Mouse (Mus musculus) MEL (cell line): ENCODE results near the gene Pole. TPM values are rescaled to one million over a fixed set of nuclear protein-coding genes. Genes with fewer than 3 reads are reported as not detected.

ENCODE experiments used
- DNase-seq: peaks from one replicate; pipeline ENCODE4 v3.0.0; 2011; ENCODE audit warnings: low read depth, low spot score
- H3K27ac ChIP-seq: 2 replicates; pipeline ENCODE4 v1.5.1; 2012; ENCODE audit warnings: low read depth, mild to moderate bottlenecking, control low read depth, low read length, moderate library complexity; ENCODE audit not compliant: control insufficient read depth
- H3K27me3 ChIP-seq, 2 experiments: fragments of 150-350 bp in 1 of 2; sonication (generic) in 1 of 2; 2 replicates each; pipeline ENCODE4 v1.6.1; 2012; ENCODE audit warnings: low read length in 2 of 2, mild to moderate bottlenecking in 2 of 2, improper control_type of control experiment in 1 of 2, moderate library complexity in 1 of 2; ENCODE audit not compliant: insufficient read depth in 2 of 2, control insufficient read depth in 1 of 2
- H3K36me3 ChIP-seq, 2 experiments: 2 replicates each; pipeline ENCODE4 v1.6.1; 2012 to 2014; ENCODE audit warnings: low read length in 2 of 2, improper control_type of control experiment in 1 of 2, inconsistent platforms in 1 of 2, mild to moderate bottlenecking in 1 of 2; ENCODE audit not compliant: insufficient read depth in 2 of 2, control insufficient read depth in 1 of 2
- H3K4me1 ChIP-seq, 2 experiments: fragments of 150-350 bp in 1 of 2; sonication (generic) in 1 of 2; 2 replicates each; pipeline ENCODE4 v1.6.1; 2012; ENCODE audit warnings: low read length in 2 of 2, improper control_type of control experiment in 1 of 2, mild to moderate bottlenecking in 1 of 2; ENCODE audit not compliant: insufficient read depth in 2 of 2, control insufficient read depth in 1 of 2
- H3K4me3 ChIP-seq, 2 experiments: fragments of 150-350 bp in 1 of 2; sonication (generic) in 1 of 2; 2 replicates each; pipeline ENCODE4 v1.5.1; 2012; ENCODE audit warnings: low read depth in 2 of 2, low read length in 2 of 2, mild to moderate bottlenecking in 2 of 2, moderate library complexity in 2 of 2, control low read depth in 1 of 2, improper control_type of control experiment in 1 of 2; ENCODE audit not compliant: control insufficient read depth in 1 of 2, insufficient read depth in 1 of 2
- H3K79me2 ChIP-seq: 2 replicates; pipeline ENCODE4 v1.6.1; 2012; ENCODE audit warnings: mild to moderate bottlenecking, low read length, moderate library complexity; ENCODE audit not compliant: control insufficient read depth, poor library complexity, insufficient read depth
- H3K9ac ChIP-seq: 2 replicates; pipeline ENCODE4 v1.6.1; 2012; ENCODE audit warnings: low read depth, mild to moderate bottlenecking, control low read depth, low read length, moderate library complexity; ENCODE audit not compliant: control insufficient read depth, poor library complexity, severe bottlenecking
- H3K9me3 ChIP-seq: fragments of 150-350 bp; sonication (generic); replicated peaks from 2 replicates; pipeline ENCODE4 v1.6.1; 2012; ENCODE audit warnings: mild to moderate bottlenecking, low read length, improper control_type of control experiment, moderate library complexity; ENCODE audit not compliant: insufficient read depth
- BHLHE40 ChIP-seq: IDR thresholded peaks from 2 replicates; pipeline ENCODE4 v1.6.1; 2012; ENCODE audit warnings: low read depth, mild to moderate bottlenecking, inconsistent platforms, low read length, improper control_type of control experiment, borderline replicate concordance
- CHD1 ChIP-seq: IDR thresholded peaks from 2 replicates; pipeline ENCODE4 v1.6.1; 2012; ENCODE audit warnings: low read depth, mild to moderate bottlenecking, inconsistent platforms, low read length, improper control_type of control experiment
- CHD2 ChIP-seq: IDR thresholded peaks from 2 replicates; pipeline ENCODE4 v1.6.1; 2011; ENCODE audit warnings: low read length, improper control_type of control experiment
- E2F4 ChIP-seq: IDR thresholded peaks from 2 replicates; pipeline ENCODE4 v1.6.1; 2011; ENCODE audit warnings: low read depth, low read length, improper control_type of control experiment, borderline replicate concordance
- ELF1 ChIP-seq: IDR thresholded peaks from 2 replicates; pipeline ENCODE4 v1.6.1; 2014; ENCODE audit warnings: low read depth, mild to moderate bottlenecking, inconsistent platforms, low read length, improper control_type of control experiment, moderate library complexity
- EP300 ChIP-seq, 2 experiments: IDR thresholded peaks; 2 replicates each; pipeline ENCODE4 v1.6.1; 2011; ENCODE audit warnings: improper control_type of control experiment in 2 of 2, low read length in 2 of 2, low read depth in 1 of 2, mild to moderate bottlenecking in 1 of 2
- ETS1 ChIP-seq: IDR thresholded peaks from 2 replicates; pipeline ENCODE4 v1.6.1; 2012; ENCODE audit warnings: low read depth, mild to moderate bottlenecking, inconsistent platforms, low read length, improper control_type of control experiment, moderate library complexity
- GABPA ChIP-seq: IDR thresholded peaks from 2 replicates; pipeline ENCODE4 v1.6.1; 2012; ENCODE audit warnings: low read depth, mild to moderate bottlenecking, inconsistent platforms, low read length, improper control_type of control experiment, moderate library complexity
- GATA1 ChIP-seq: IDR thresholded peaks from 2 replicates; pipeline ENCODE4 v1.6.1; 2011; ENCODE audit warnings: low read depth, low read length, improper control_type of control experiment
- HCFC1 ChIP-seq: IDR thresholded peaks from 2 replicates; pipeline ENCODE4 v1.6.1; 2012; ENCODE audit warnings: low read depth, mild to moderate bottlenecking, inconsistent platforms, low read length, improper control_type of control experiment, moderate library complexity
- MAFK ChIP-seq: IDR thresholded peaks from 2 replicates; pipeline ENCODE4 v1.6.1; 2011; ENCODE audit warnings: low read depth, mild to moderate bottlenecking, low read length, improper control_type of control experiment, borderline replicate concordance
- MAX ChIP-seq: IDR thresholded peaks from 2 replicates; pipeline ENCODE4 v1.6.1; 2011; ENCODE audit warnings: low read length, improper control_type of control experiment
- MAZ ChIP-seq: IDR thresholded peaks from 2 replicates; pipeline ENCODE4 v1.6.1; 2012; ENCODE audit warnings: low read depth, mild to moderate bottlenecking, inconsistent platforms, low read length, improper control_type of control experiment
- MEF2A ChIP-seq: IDR thresholded peaks from 2 replicates; pipeline ENCODE4 v1.6.1; 2014; ENCODE audit warnings: low read depth, mild to moderate bottlenecking, inconsistent platforms, low read length, improper control_type of control experiment; ENCODE audit not compliant: poor library complexity, insufficient replicate concordance, severe bottlenecking; ENCODE audit errors: extremely low read depth
- MXI1 ChIP-seq: IDR thresholded peaks from 2 replicates; pipeline ENCODE4 v1.6.1; 2011; ENCODE audit warnings: mild to moderate bottlenecking, low read depth, low read length, improper control_type of control experiment
- MYC ChIP-seq: IDR thresholded peaks from 2 replicates; pipeline ENCODE4 v1.6.1; 2011; ENCODE audit warnings: low read depth, mild to moderate bottlenecking, low read length, improper control_type of control experiment, moderate library complexity
- NELFE ChIP-seq: IDR thresholded peaks from 2 replicates; pipeline ENCODE4 v1.6.1; 2011; ENCODE audit warnings: low read depth, low read length, improper control_type of control experiment
- NRF1 ChIP-seq: IDR thresholded peaks from 2 replicates; pipeline ENCODE4 v1.6.1; 2014; ENCODE audit warnings: low read depth, mild to moderate bottlenecking, inconsistent platforms, low read length, improper control_type of control experiment, moderate library complexity; ENCODE audit not compliant: poor library complexity, insufficient read depth, severe bottlenecking
- POLR2A ChIP-seq, 2 experiments: IDR thresholded peaks; 2 replicates each; pipeline ENCODE4 v1.6.1; 2011 to 2012; ENCODE audit warnings: low read length in 2 of 2, mild to moderate bottlenecking in 2 of 2, control low read depth in 1 of 2, improper control_type of control experiment in 1 of 2, low read depth in 1 of 2, moderate library complexity in 1 of 2; ENCODE audit not compliant: control insufficient read depth in 1 of 2, insufficient read depth in 1 of 2, poor library complexity in 1 of 2
- POLR2AphosphoS2 ChIP-seq: IDR thresholded peaks from 2 replicates; pipeline ENCODE4 v1.6.1; 2011; ENCODE audit warnings: low read length, improper control_type of control experiment
- POLR2AphosphoS5 ChIP-seq: IDR thresholded peaks from 2 replicates; pipeline ENCODE4 v1.6.1; 2012; ENCODE audit warnings: low read depth, borderline replicate concordance, mild to moderate bottlenecking, inconsistent platforms, low read length, moderate library complexity, mixed read lengths
- RAD21 ChIP-seq: IDR thresholded peaks from 2 replicates; pipeline ENCODE4 v1.6.1; 2011; ENCODE audit warnings: mild to moderate bottlenecking, low read depth, low read length, improper control_type of control experiment
- RCOR1 ChIP-seq: IDR thresholded peaks from 2 replicates; pipeline ENCODE4 v1.6.1; 2012; ENCODE audit warnings: low read depth, mild to moderate bottlenecking, inconsistent platforms, low read length, improper control_type of control experiment
- SIN3A ChIP-seq: IDR thresholded peaks from 2 replicates; pipeline ENCODE4 v1.6.1; 2012; ENCODE audit warnings: low read length, improper control_type of control experiment, inconsistent platforms
- TAL1 ChIP-seq: IDR thresholded peaks from 2 replicates; pipeline ENCODE4 v1.6.1; 2012; ENCODE audit warnings: mild to moderate bottlenecking, inconsistent platforms, low read length, moderate library complexity, mixed read lengths
- TCF12 ChIP-seq: IDR thresholded peaks from 2 replicates; pipeline ENCODE4 v1.6.1; 2014; ENCODE audit warnings: low read depth, mild to moderate bottlenecking, inconsistent platforms, low read length, improper control_type of control experiment, moderate library complexity
- UBTF ChIP-seq: IDR thresholded peaks from 2 replicates; pipeline ENCODE4 v1.6.1; 2012; ENCODE audit warnings: low read depth, mild to moderate bottlenecking, inconsistent platforms, low read length, improper control_type of control experiment, moderate library complexity, borderline replicate concordance; ENCODE audit not compliant: insufficient read depth
- USF1 ChIP-seq: IDR thresholded peaks from 2 replicates; pipeline ENCODE4 v1.6.1; 2014; ENCODE audit warnings: low read depth, mild to moderate bottlenecking, inconsistent platforms, low read length, improper control_type of control experiment, moderate library complexity
- USF2 ChIP-seq, 2 experiments: IDR thresholded peaks; 2 replicates each; pipeline ENCODE4 v1.6.1; 2011 to 2012; ENCODE audit warnings: improper control_type of control experiment in 2 of 2, low read length in 2 of 2, borderline replicate concordance in 1 of 2, inconsistent platforms in 1 of 2, low read depth in 1 of 2, mild to moderate bottlenecking in 1 of 2; ENCODE audit not compliant: insufficient read depth in 1 of 2
- ZC3H11A ChIP-seq: IDR thresholded peaks from 2 replicates; pipeline ENCODE4 v1.6.1; 2012; ENCODE audit warnings: low read depth, mild to moderate bottlenecking, inconsistent platforms, low read length, improper control_type of control experiment
- ZMIZ1 ChIP-seq: IDR thresholded peaks from 2 replicates; pipeline ENCODE4 v1.6.1; 2012; ENCODE audit warnings: low read depth, mild to moderate bottlenecking, inconsistent platforms, low read length, improper control_type of control experiment, moderate library complexity
- ZNF384 ChIP-seq: IDR thresholded peaks from 2 replicates; pipeline ENCODE4 v1.6.1; 2012; ENCODE audit warnings: low read depth, mild to moderate bottlenecking, inconsistent platforms, low read length, improper control_type of control experiment
- polyA plus RNA-seq, 2 experiments: library from polyadenylated mRNA; stranded (reverse) in 1 of 2; unstranded in 1 of 2; fragments of >175 nt in 1 of 2; fragments of >200 nt in 1 of 2; gene quantifications; 2 replicates each; pipeline versions ENCODE4 v1.2.1 to v1.2.4; 2012; ENCODE audit warnings: low replicate concordance in 2 of 2, low read depth in 1 of 2; ENCODE audit not compliant: insufficient read length in 2 of 2, insufficient read depth in 1 of 2, missing spikeins in 1 of 2
- total RNA-seq: library from RNA; depleted of rRNA; stranded (reverse); fragments of 300-350 nt; gene quantifications from 2 replicates; pipeline ENCODE4 v1.2.3, GENCODE M21; 2012

Pole gene
- total and polyA plus RNA-seq, 3 experiments, result 32.4 to 81.4 (median 52.6) TPM

GRCm38 (mm10) chr5:110281984-110282383 lies 4.1 kb upstream of the Pole start (continued):
- TF ChIP-seq ZC3H11A (no peak), NELFE (no peak), SIN3A (no peak), MAZ (no peak), ZMIZ1 (no peak), ETS1 (no peak), CHD2 (no peak), UBTF (no peak), EP300 (IDR thresholded peaks at IDR 0.05; ENCODE audit: low read depth in 1 of 2, low read length in 2 of 2) (peak; percentile 46 to 54), TAL1 (no peak), RCOR1 (peak; percentile 45; the same call in 1 of the 2 replicates), USF1 (no peak)
- TF ChIP-seq, all 39 proteins: peak for 7

- DNase-seq, result peak; percentile 92
- Histone ChIP-seq H3K27ac (peak overlapping the region; percentile 75), H3K9me3 (no peaks in the 10 kb centered on the region), H3K4me3 (peak overlapping the region; percentile 80 to 96), H3K4me1 (peaks cover 0 to 9% of the 10 kb centered on the region in 2 experiments; a peak in 2 of 4 replicates), H3K79me2 (peaks cover 10% of the 10 kb centered on the region), H3K27me3 (no peaks in the 10 kb centered on the region), H3K9ac (peak overlapping the region; percentile 75), H3K36me3 (peaks cover 0 to 10% of the 10 kb centered on the region in 2 experiments; a peak in 2 of 4 replicates)
- TF ChIP-seq CHD1 (no peak), SIN3A (peak; percentile 83), GABPA (no peak), MYC (peak; percentile 78), ZNF384 (peak; percentile 36; the same call in 1 of the 2 replicates), CHD2 (no peak), ELF1 (no peak), RAD21 (peak; percentile 25), MAX (no peak), POLR2AphosphoS2 (no peak), BHLHE40 (0 out of 2 replicates have a peak, but pooled peaks have one; percentile 41), TCF12 (peak; percentile 45; the same call in 1 of the 2 replicates), POLR2AphosphoS5 (no peak), TAL1 (no peak), GATA1 (peak; percentile 96), POLR2A (IDR thresholded peaks at IDR 0.05; ENCODE audit: control insufficient read depth in 1 of 2, insufficient read depth in 1 of 2, low read depth in 1 of 2, low read length in 2 of 2, poor library complexity in 1 of 2) (no peak), USF2 (IDR thresholded peaks at IDR 0.05; ENCODE audit: borderline replicate concordance in 1 of 2, insufficient read depth in 1 of 2, low read depth in 1 of 2, low read length in 2 of 2) (no peak), E2F4 (no peak), EP300 (IDR thresholded peaks at IDR 0.05; ENCODE audit: low read depth in 1 of 2, low read length in 2 of 2) (peak; percentile 30 to 35; a peak in 3 of 4 replicates), NRF1 (no peak), HCFC1 (0 out of 2 replicates have a peak, but pooled peaks have one; percentile 32), ZC3H11A (no peak), RCOR1 (0 out of 2 replicates have a peak, but pooled peaks have one; percentile 32), MAZ (0 out of 2 replicates have a peak, but pooled peaks have one; percentile 45), UBTF (no peak), MEF2A (no peak), MAFK (no peak), USF1 (no peak), ZMIZ1 (no peak), MXI1 (peak; percentile 87)
Observed at GRCm38 (mm10) chr5:110284536-110284935, 1.6 kb upstream of the Pole start.
